Mouse (Mus musculus): ENCODE data around the gene Kdm2b. TPM values are rescaled to one million over a fixed set of nuclear protein-coding genes. Genes with fewer than 3 reads are reported as not detected.

Gene Kdm2b
- polyA plus RNA-seq, 1 experiment from 2014 or later, result 101 TPM

- H3K4me2 ChIP-seq, result no peak overlapping the region
- no peak overlapping the region for H3K9ac ChIP-seq
- H3K4me3 ChIP-seq, result no peak overlapping the region
- WGBS, result 86% methylated on average over 4 of the region's 4 CpGs
- no peaks in the 10 kb centered on the region for H3K27me3 ChIP-seq
- H3K27ac ChIP-seq, result no peak overlapping the region
- peaks cover 8% of the 10 kb centered on the region for H3K4me1 ChIP-seq (replicated peaks)
- no peaks in the 10 kb centered on the region for H3K9me3 ChIP-seq
- no peak for ATAC-seq (ENCODE audit: low FRiP score)
- H3K36me3 ChIP-seq, result peaks cover 36% of the 10 kb centered on the region
Observed at GRCm38 (mm10) chr5:122935810-122936209, 53.8 kb downstream of the Kdm2b start.

GRCm38 (mm10) chr5:122930991-122931390 is 58.6 kb downstream of the Kdm2b start:
- Histone ChIP-seq H3K4me3 (no peak overlapping the region), H3K36me3 (peaks cover 30% of the 10 kb centered on the region), H3K9ac (no peak overlapping the region), H3K27me3 (no peaks in the 10 kb centered on the region), H3K4me2 (no peak overlapping the region), H3K27ac (no peak overlapping the region), H3K4me1 (replicated peaks) (no peaks in the 10 kb centered on the region), H3K9me3 (no peaks in the 10 kb centered on the region)
- no peak for ATAC-seq (ENCODE audit: low FRiP score)
- 80% methylated on average over 7 of the region's 7 CpGs for WGBS

- Histone ChIP-seq H3K4me2 (no peak overlapping the region), H3K4me1 (replicated peaks) (no peaks in the 10 kb centered on the region; the same call in 1 of the 2 replicates), H3K9ac (no peak overlapping the region), H3K4me3 (no peak overlapping the region), H3K27ac (no peak overlapping the region), H3K36me3 (peaks cover 19% of the 10 kb centered on the region), H3K27me3 (no peaks in the 10 kb centered on the region), H3K9me3 (no peaks in the 10 kb centered on the region)
- no peak for ATAC-seq (ENCODE audit: low FRiP score)
- 81% methylated on average over 3 of the region's 3 CpGs for WGBS
Observed at GRCm38 (mm10) chr5:122928293-122928692, 61.3 kb downstream of the Kdm2b start.

GRCm38 (mm10) chr5:122927703-122928102 is 61.9 kb downstream of the Kdm2b start:
- no peaks in the 10 kb centered on the region for H3K27me3 ChIP-seq
- H3K36me3 ChIP-seq, result peaks cover 14% of the 10 kb centered on the region
- H3K9me3 ChIP-seq, result no peaks in the 10 kb centered on the region
- H3K4me2 ChIP-seq, result no peak overlapping the region
- no peak overlapping the region for H3K9ac ChIP-seq
- no peak overlapping the region for H3K27ac ChIP-seq
- WGBS, result 91% methylated on average over 6 of the region's 6 CpGs
- no peaks in the 10 kb centered on the region; the same call in 1 of the 2 replicates for H3K4me1 ChIP-seq (replicated peaks)
- H3K4me3 ChIP-seq, result no peak overlapping the region
- ATAC-seq (ENCODE audit: low FRiP score), result no peak

- no peak overlapping the region for H3K9ac ChIP-seq
- no peak for ATAC-seq (ENCODE audit: low FRiP score)
- WGBS, result 76% methylated on average over 8 of the region's 8 CpGs
Observed at GRCm38 (mm10) chr5:122927092-122927491, 62.5 kb downstream of the Kdm2b start.

GRCm38 (mm10) chr5:122926341-122926740 is 63.3 kb downstream of the Kdm2b start:
- WGBS, result 87% methylated on average over 3 of the region's 3 CpGs
- no peaks in the 10 kb centered on the region for H3K36me3 ChIP-seq

More at GRCm38 (mm10) chr5:122927092-122927491, 62.5 kb downstream of the Kdm2b start:
- H3K9me3 ChIP-seq, result no peaks in the 10 kb centered on the region
- no peaks in the 10 kb centered on the region; the same call in 1 of the 2 replicates for H3K4me1 ChIP-seq (replicated peaks)
- H3K4me2 ChIP-seq, result no peak overlapping the region
- H3K27ac ChIP-seq, result no peak overlapping the region
- no peaks in the 10 kb centered on the region for H3K27me3 ChIP-seq
- H3K4me3 ChIP-seq, result no peak overlapping the region
- peaks cover 8% of the 10 kb centered on the region for H3K36me3 ChIP-seq

GRCm38 (mm10) chr5:122925534-122925958 is 64.1 kb downstream of the Kdm2b start:
- Histone ChIP-seq H3K4me2 (peak overlapping the region; percentile 28; the same call in 1 of the 2 replicates), H3K9ac (no peak overlapping the region), H3K4me1 (replicated peaks) (no peaks in the 10 kb centered on the region; the same call in 1 of the 2 replicates), H3K27ac (no peak overlapping the region), H3K4me3 (no peak overlapping the region), H3K9me3 (no peaks in the 10 kb centered on the region), H3K27me3 (no peaks in the 10 kb centered on the region), H3K36me3 (no peaks in the 10 kb centered on the region)
- peak; percentile 36; the same call in 1 of the 2 replicates for ATAC-seq (ENCODE audit: low FRiP score)
- WGBS, result 34% methylated on average over 7 of the region's 7 CpGs

More at GRCm38 (mm10) chr5:122926341-122926740, 63.3 kb downstream of the Kdm2b start:
- no peak overlapping the region for H3K27ac ChIP-seq
- no peaks in the 10 kb centered on the region for H3K27me3 ChIP-seq
- H3K9me3 ChIP-seq, result no peaks in the 10 kb centered on the region
- ATAC-seq (ENCODE audit: low FRiP score), result no peak
- no peak overlapping the region for H3K9ac ChIP-seq
- no peak overlapping the region for H3K4me2 ChIP-seq
- no peak overlapping the region for H3K4me3 ChIP-seq
- H3K4me1 ChIP-seq (replicated peaks), result no peaks in the 10 kb centered on the region; the same call in 1 of the 2 replicates

GRCm38 (mm10) chr5:122923871-122924465 is 65.7 kb downstream of the Kdm2b start:
- Histone ChIP-seq H3K27me3 (no peaks in the 10 kb centered on the region), H3K4me2 (no peak overlapping the region), H3K9ac (0 out of 2 replicates have a peak overlapping the region, but pooled peaks have one; percentile 15), H3K4me3 (no peak overlapping the region), H3K36me3 (no peaks in the 10 kb centered on the region), H3K9me3 (no peaks in the 10 kb centered on the region), H3K27ac (no peak overlapping the region), H3K4me1 (replicated peaks) (no peaks in the 10 kb centered on the region; the same call in 1 of the 2 replicates)
- ATAC-seq (ENCODE audit: low FRiP score), result no peak
- 94% methylated on average over 10 of the region's 10 CpGs for WGBS

GRCm38 (mm10) chr5:122921941-122922340 is 67.7 kb downstream of the Kdm2b start:
- 94% methylated on average over 8 of the region's 8 CpGs for WGBS

GRCm38 (mm10) chr5:122920557-122920956 is 69.1 kb downstream of the Kdm2b start:
- Histone ChIP-seq H3K4me2 (no peak overlapping the region), H3K9me3 (no peaks in the 10 kb centered on the region), H3K4me3 (no peak overlapping the region), H3K27me3 (no peaks in the 10 kb centered on the region), H3K27ac (no peak overlapping the region), H3K4me1 (replicated peaks) (no peaks in the 10 kb centered on the region; the same call in 1 of the 2 replicates), H3K9ac (no peak overlapping the region), H3K36me3 (peaks cover 3% of the 10 kb centered on the region; the same call in 1 of the 2 replicates)
- WGBS, result 95% methylated on average over 5 of the region's 5 CpGs
- ATAC-seq (ENCODE audit: low FRiP score), result no peak

More at GRCm38 (mm10) chr5:122921941-122922340, 67.7 kb downstream of the Kdm2b start:
- no peak for ATAC-seq (ENCODE audit: low FRiP score)
- Histone ChIP-seq H3K9ac (no peak overlapping the region), H3K36me3 (peaks cover 3% of the 10 kb centered on the region; the same call in 1 of the 2 replicates), H3K9me3 (no peaks in the 10 kb centered on the region), H3K4me3 (no peak overlapping the region), H3K27ac (no peak overlapping the region), H3K27me3 (no peaks in the 10 kb centered on the region), H3K4me1 (replicated peaks) (no peaks in the 10 kb centered on the region; the same call in 1 of the 2 replicates), H3K4me2 (no peak overlapping the region)

GRCm38 (mm10) chr5:122917982-122918711 is 71.5 kb downstream of the Kdm2b start:
- H3K4me3 ChIP-seq, result no peak overlapping the region
- no peak for ATAC-seq (ENCODE audit: low FRiP score)
- WGBS, result 65% methylated on average over 7 of the region's 7 CpGs
- peaks cover 3% of the 10 kb centered on the region; the same call in 1 of the 2 replicates for H3K36me3 ChIP-seq
- H3K27me3 ChIP-seq, result no peaks in the 10 kb centered on the region
- H3K4me1 ChIP-seq (replicated peaks), result no peaks in the 10 kb centered on the region
- no peaks in the 10 kb centered on the region for H3K9me3 ChIP-seq
- H3K9ac ChIP-seq, result no peak overlapping the region
- H3K4me2 ChIP-seq, result no peak overlapping the region
- H3K27ac ChIP-seq, result no peak overlapping the region

GRCm38 (mm10) chr5:122916147-122916546 is 73.5 kb downstream of the Kdm2b start:
- 93% methylated on average over 6 of the region's 6 CpGs for WGBS
- H3K4me1 ChIP-seq (replicated peaks), result no peaks in the 10 kb centered on the region
- H3K9ac ChIP-seq, result no peak overlapping the region
- no peak overlapping the region for H3K4me2 ChIP-seq
- no peak for ATAC-seq (ENCODE audit: low FRiP score)
- H3K4me3 ChIP-seq, result no peak overlapping the region
- no peak overlapping the region for H3K27ac ChIP-seq
- no peaks in the 10 kb centered on the region for H3K27me3 ChIP-seq
- H3K36me3 ChIP-seq, result peaks cover 5% of the 10 kb centered on the region; the same call in 1 of the 2 replicates
- no peaks in the 10 kb centered on the region for H3K9me3 ChIP-seq

Measured in hindbrain, embryonic 13.5 days (tissue).